Mouse (Mus musculus): ENCODE measurements around the gene Eml1. TPM values are rescaled to one million over a fixed set of nuclear protein-coding genes. Genes with fewer than 3 reads are reported as not detected.
"Not testable (repeated sequence)": the region's sequence is repeated elsewhere in the genome, so short reads cannot be mapped to it uniquely, and the experiment has no call there.

Gene Eml1
- polyA plus RNA-seq, 1 experiment = 40.5 TPM

- Histone ChIP-seq H3K4me1 (ENCODE audit: control insufficient read depth, insufficient read depth, low read length) (peaks cover 4% of the 10 kb centered on the region), H3K4me3 (ENCODE audit: insufficient read depth, low read length) (no peak overlapping the region), H3K27ac (ENCODE audit: insufficient read depth, low read length) (peak overlapping the region; percentile 86)
- TF ChIP-seq POLR2A (IDR thresholded peaks at IDR 0.05; ENCODE audit: low read depth, low read length) (no peak), CTCF (IDR thresholded peaks at IDR 0.05; ENCODE audit: borderline replicate concordance, insufficient read depth, low read length) (no peak)
These were observed 118.3 kb downstream of the Eml1 start for GRCm38 (mm10) chr12:108489076-108489475.

DNA sequence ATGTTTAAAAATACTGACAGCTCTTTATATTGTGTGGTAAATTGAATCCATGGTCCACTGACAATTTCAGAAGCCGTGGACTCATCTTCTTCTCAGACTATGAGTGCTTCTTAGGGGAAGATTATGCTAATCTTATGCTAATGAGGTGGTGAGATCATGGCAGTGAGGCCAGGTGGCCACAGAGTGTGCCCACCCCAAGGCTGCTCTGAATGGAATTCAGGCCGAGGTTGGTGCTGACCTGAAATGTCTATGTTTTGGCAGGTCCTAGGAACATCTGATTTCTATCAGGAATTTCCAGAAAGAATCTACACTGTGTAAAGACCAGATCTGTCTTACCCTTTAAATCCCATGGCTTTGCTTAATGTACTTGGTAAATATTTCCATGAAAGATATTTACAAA is 119.0 kb downstream of the Eml1 start:
- H3K27ac ChIP-seq (ENCODE audit: insufficient read depth, low read length) = peak overlapping the region; percentile 86
- peaks cover 4% of the 10 kb centered on the region for H3K4me1 ChIP-seq (ENCODE audit: control insufficient read depth, insufficient read depth, low read length)
- TF ChIP-seq POLR2A (IDR thresholded peaks at IDR 0.05; ENCODE audit: low read depth, low read length) (no peak), CTCF (IDR thresholded peaks at IDR 0.05; ENCODE audit: borderline replicate concordance, insufficient read depth, low read length) (no peak)
- H3K4me3 ChIP-seq (ENCODE audit: insufficient read depth, low read length) = no peak overlapping the region

DNA sequence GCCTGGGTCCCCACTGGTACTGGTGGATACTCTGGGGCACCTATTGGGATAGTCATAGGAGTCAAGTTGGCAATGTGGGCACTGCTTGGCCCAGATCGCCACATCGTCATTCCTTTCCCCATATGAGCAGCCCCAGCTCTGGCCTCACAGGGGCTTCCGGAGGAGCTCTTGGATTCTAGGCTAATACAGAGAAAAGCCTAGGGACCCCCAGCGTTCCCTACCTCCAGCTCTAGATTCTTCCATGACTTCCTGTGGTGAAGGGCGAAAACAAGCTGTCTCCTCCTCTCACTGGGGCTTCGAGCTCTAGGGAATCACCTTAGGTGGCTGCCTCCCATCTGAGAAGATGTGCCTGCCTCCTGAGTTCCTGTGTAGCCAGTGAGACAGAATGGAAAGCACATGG is 119.6 kb downstream of the Eml1 start:
- Histone ChIP-seq H3K4me1 (ENCODE audit: control insufficient read depth, insufficient read depth, low read length) (peaks cover 4% of the 10 kb centered on the region), H3K4me3 (ENCODE audit: insufficient read depth, low read length) (no peak overlapping the region), H3K27ac (ENCODE audit: insufficient read depth, low read length) (peak overlapping the region; percentile 30; the same call in 1 of the 2 replicates)
- no peak for TF ChIP-seq CTCF (IDR thresholded peaks at IDR 0.05; ENCODE audit: borderline replicate concordance, insufficient read depth, low read length)
- TF ChIP-seq POLR2A (IDR thresholded peaks at IDR 0.05; ENCODE audit: low read depth, low read length) = no peak

- TF ChIP-seq POLR2A (IDR thresholded peaks at IDR 0.05; ENCODE audit: low read depth, low read length) (no peak), CTCF (IDR thresholded peaks at IDR 0.05; ENCODE audit: borderline replicate concordance, insufficient read depth, low read length) (peak; percentile 15; the same call in 1 of the 2 replicates)
- Histone ChIP-seq H3K27ac (ENCODE audit: insufficient read depth, low read length) (no peak overlapping the region), H3K4me3 (ENCODE audit: insufficient read depth, low read length) (no peak overlapping the region), H3K4me1 (ENCODE audit: control insufficient read depth, insufficient read depth, low read length) (peaks cover 6% of the 10 kb centered on the region)
These were observed 120.2 kb downstream of the Eml1 start for GRCm38 (mm10) chr12:108490954-108491353.

DNA sequence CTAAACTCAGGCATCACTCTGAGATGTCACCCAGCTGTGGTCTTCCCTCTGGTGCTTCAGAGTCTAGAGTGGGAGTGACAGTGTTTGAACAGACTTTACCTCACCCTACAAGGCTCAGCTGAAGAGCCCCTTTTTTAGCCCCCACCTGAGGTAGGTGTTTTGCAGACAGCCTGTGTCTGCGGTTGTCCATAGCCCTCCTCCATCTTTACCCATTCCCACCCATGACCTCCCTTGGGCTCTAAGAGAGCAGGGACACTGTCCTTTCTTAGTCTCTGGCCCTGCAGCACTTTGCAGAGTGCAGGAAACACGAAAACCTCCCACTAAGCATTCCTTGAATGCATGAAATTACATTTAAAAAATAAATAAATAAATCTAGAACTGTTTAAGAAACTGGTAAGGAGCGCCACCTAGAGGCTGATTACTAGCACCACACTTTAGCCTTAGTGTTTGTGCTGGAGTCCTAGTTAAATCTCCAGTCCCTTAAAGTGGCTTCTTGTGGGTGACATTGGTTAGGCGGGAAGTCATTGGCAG is 123.3 kb downstream of the Eml1 start:
- no peak overlapping the region for H3K27ac ChIP-seq (ENCODE audit: insufficient read depth, low read length)
- H3K4me3 ChIP-seq (ENCODE audit: insufficient read depth, low read length) = no peak overlapping the region
- no peak for TF ChIP-seq CTCF (IDR thresholded peaks at IDR 0.05; ENCODE audit: borderline replicate concordance, insufficient read depth, low read length)
- TF ChIP-seq POLR2A (IDR thresholded peaks at IDR 0.05; ENCODE audit: low read depth, low read length) = no peak
- H3K4me1 ChIP-seq (ENCODE audit: control insufficient read depth, insufficient read depth, low read length) = 0 out of 2 replicates have a peak, but pooled peaks cover 2% of the 10 kb centered on the region

DNA sequence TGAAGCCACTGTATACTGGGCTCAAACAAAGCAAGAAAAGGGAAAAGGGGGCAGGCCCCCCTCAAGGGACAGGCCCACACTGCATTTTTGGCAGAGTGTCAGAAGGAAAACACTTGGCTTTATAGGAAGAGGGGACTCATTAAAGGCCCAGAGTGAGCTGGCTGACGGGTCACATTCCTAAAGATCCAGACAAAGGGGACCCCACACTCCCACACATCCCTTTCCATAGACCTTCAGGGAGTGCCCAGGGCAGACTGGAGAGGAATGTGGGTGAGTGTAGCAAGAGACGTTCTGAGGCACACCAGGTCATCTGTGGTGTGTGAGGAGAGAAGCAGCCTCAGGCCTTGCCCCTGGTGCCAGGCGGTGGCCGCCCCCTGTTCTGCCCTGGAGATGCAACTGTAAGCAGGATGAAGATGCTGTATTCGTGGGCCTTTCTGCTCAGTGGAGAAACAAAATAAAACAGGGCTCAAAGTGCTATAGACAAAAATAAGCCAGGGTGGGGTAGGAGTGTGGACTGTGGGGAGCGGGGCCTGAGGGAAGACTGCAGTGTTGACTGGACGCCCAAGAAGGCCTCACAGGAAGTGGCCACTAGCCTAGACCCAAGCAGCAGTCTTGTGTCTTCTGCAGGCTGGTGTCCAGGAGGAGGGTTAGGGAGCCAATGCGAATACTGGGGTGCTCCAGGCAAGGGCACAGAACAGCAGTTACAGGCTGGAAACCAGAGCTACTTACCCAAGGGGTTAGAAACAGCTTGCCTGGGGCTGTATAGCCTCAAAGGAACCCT is 124.9 kb downstream of the Eml1 start:
- H3K4me1 ChIP-seq (ENCODE audit: control insufficient read depth, insufficient read depth, low read length) = 0 out of 2 replicates have a peak, but pooled peaks cover 2% of the 10 kb centered on the region
- TF ChIP-seq CTCF (IDR thresholded peaks at IDR 0.05; ENCODE audit: borderline replicate concordance, insufficient read depth, low read length) = no peak
- no peak for TF ChIP-seq POLR2A (IDR thresholded peaks at IDR 0.05; ENCODE audit: low read depth, low read length)
- no peak overlapping the region for H3K4me3 ChIP-seq (ENCODE audit: insufficient read depth, low read length)
- peak overlapping the region; percentile 12 for H3K27ac ChIP-seq (ENCODE audit: insufficient read depth, low read length)

- H3K4me1 ChIP-seq (ENCODE audit: control insufficient read depth, insufficient read depth, low read length) = no peaks in the 10 kb centered on the region
- H3K27ac ChIP-seq (ENCODE audit: insufficient read depth, low read length) = no peak overlapping the region
- no peak for TF ChIP-seq CTCF (IDR thresholded peaks at IDR 0.05; ENCODE audit: borderline replicate concordance, insufficient read depth, low read length)
- TF ChIP-seq POLR2A (IDR thresholded peaks at IDR 0.05; ENCODE audit: low read depth, low read length) = no peak
- no peak overlapping the region for H3K4me3 ChIP-seq (ENCODE audit: insufficient read depth, low read length)
These were observed 132.3 kb downstream of the Eml1 start for GRCm38 (mm10) chr12:108503064-108503463.

DNA sequence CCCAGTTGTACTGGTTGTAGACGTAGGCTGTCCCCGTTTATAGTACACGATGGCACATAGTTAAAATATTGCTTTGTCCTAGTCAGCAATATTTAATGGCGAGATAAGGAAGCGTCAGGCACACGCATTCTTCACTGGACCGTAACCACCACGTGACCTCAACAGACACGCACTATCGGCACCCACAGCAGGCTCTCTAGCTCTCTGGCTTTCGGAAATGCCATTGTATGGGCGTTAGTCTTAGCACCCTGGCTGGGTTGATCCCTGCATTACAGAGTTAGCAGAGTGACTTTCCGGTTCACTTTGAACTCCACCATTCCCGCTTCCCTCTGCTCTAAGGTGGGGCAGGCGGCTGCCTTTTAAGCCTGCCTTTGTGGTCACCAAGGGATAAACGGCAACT is 132.8 kb downstream of the Eml1 start:
- no peak for TF ChIP-seq POLR2A (IDR thresholded peaks at IDR 0.05; ENCODE audit: low read depth, low read length)
- TF ChIP-seq CTCF (IDR thresholded peaks at IDR 0.05; ENCODE audit: borderline replicate concordance, insufficient read depth, low read length) = no peak
- Histone ChIP-seq H3K4me1 (ENCODE audit: control insufficient read depth, insufficient read depth, low read length) (no peaks in the 10 kb centered on the region), H3K27ac (ENCODE audit: insufficient read depth, low read length) (no peak overlapping the region), H3K4me3 (ENCODE audit: insufficient read depth, low read length) (no peak overlapping the region)

DNA sequence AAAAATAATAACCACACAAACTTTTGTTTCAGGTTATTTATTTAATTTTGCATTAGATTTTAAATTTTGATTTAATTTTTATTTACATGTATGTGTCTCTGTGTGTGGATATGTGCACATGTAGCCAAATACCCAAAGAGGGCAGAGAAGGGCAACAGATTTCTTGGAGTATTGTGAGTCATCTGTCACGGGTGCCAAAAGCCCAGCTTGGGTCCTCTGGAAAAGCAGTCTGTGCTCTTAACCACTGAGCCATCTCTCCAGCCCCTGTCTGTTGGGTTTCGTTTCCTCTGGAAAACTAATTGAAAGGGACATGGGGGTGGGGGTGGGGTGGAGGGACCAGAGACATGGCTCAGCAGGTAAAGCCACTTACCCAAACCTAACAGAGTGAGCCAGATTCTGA is 135.1 kb downstream of the Eml1 start:
- no peaks in the 10 kb centered on the region for H3K4me1 ChIP-seq (ENCODE audit: control insufficient read depth, insufficient read depth, low read length)
- no peak overlapping the region for H3K27ac ChIP-seq (ENCODE audit: insufficient read depth, low read length)
- no peak overlapping the region for H3K4me3 ChIP-seq (ENCODE audit: insufficient read depth, low read length)
- TF ChIP-seq POLR2A (IDR thresholded peaks at IDR 0.05; ENCODE audit: low read depth, low read length) (no peak), CTCF (IDR thresholded peaks at IDR 0.05; ENCODE audit: borderline replicate concordance, insufficient read depth, low read length) (no peak)

DNA sequence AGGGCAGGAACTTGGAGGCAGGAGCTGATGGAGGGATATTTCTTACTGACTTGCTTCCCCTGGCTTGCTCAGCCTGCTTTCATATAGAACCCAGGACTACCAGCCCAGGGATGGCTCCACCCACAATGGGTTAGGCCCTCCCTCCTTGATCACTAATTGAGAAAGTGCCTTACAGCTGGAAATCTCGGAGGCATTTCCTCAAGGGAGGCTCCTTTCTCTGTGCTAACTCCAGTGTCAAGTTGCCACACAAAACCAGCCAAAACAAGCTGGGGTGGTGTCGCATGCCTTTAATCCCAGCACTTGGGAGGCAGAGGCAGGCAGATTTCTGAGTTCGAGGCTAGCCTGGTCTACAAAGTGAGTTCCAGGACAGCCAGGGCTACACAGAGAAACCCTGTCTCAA is 136.3 kb downstream of the Eml1 start:
- H3K4me3 ChIP-seq (ENCODE audit: insufficient read depth, low read length); H3K4me1 ChIP-seq (ENCODE audit: control insufficient read depth, insufficient read depth, low read length); H3K27ac ChIP-seq (ENCODE audit: insufficient read depth, low read length): not testable (repeated sequence)

Measured in embryonic fibroblast, embryonic 13.5 days (primary cell).